Mouse (Mus musculus) small intestine, adult 2 months (tissue): ENCODE results near the gene Spata2l. TPM values are rescaled to one million over a fixed set of nuclear protein-coding genes. Genes with fewer than 3 reads are reported as not detected.
"Not testable (repeated sequence)": the region's sequence is repeated elsewhere in the genome, so short reads cannot be mapped to it uniquely, and the experiment has no call there.

Experiments
- H3K27ac ChIP-seq: fragments of 200-500 bp; 2 replicates; pipeline ENCODE4 v1.5.1; 2012; ENCODE audit warnings: low read depth, low read length, control low read depth, inconsistent platforms; ENCODE audit not compliant: insufficient read depth
- H3K27me3 ChIP-seq: fragments of 200-500 bp; 2 replicates; pipeline ENCODE4 v1.6.1; 2012; ENCODE audit warnings: mild to moderate bottlenecking, moderate library complexity, low read length, inconsistent platforms; ENCODE audit not compliant: control insufficient read depth, insufficient read depth
- H3K36me3 ChIP-seq: fragments of 200-500 bp; 2 replicates; pipeline ENCODE4 v1.6.1; 2012; ENCODE audit warnings: mild to moderate bottlenecking, low read length, control low read depth, inconsistent platforms; ENCODE audit not compliant: control insufficient read depth, insufficient read depth
- H3K4me1 ChIP-seq: fragments of 200-500 bp; 2 replicates; pipeline ENCODE4 v1.6.1; 2012; ENCODE audit warnings: low read length, inconsistent platforms, mixed read lengths; ENCODE audit not compliant: control insufficient read depth, insufficient read depth, insufficient read length
- H3K4me3 ChIP-seq: fragments of 200-500 bp; 2 replicates; pipeline ENCODE4 v1.5.1; 2012; ENCODE audit warnings: low read depth, mild to moderate bottlenecking, control low read depth, inconsistent platforms, low read length, moderate library complexity
- CTCF ChIP-seq: fragments of 200-500 bp; IDR thresholded peaks from 2 replicates; pipeline ENCODE4 v1.5.1; 2012; ENCODE audit warnings: low read depth, mild to moderate bottlenecking, control low read depth, inconsistent platforms, low read length, moderate library complexity, mixed read lengths; ENCODE audit not compliant: insufficient replicate concordance, insufficient read length; ENCODE audit errors: extremely low read depth
- POLR2A ChIP-seq: fragments of 200-500 bp; IDR thresholded peaks from 2 replicates; pipeline ENCODE4 v1.6.1; 2012; ENCODE audit warnings: low read depth, mild to moderate bottlenecking, control low read depth, inconsistent platforms, low read length, moderate library complexity
- WGBS: fragments of 180-500 bp; shearing (Covaris S2); methylation state at CpG from one replicate; pipeline ENCODE4 v1.1.7; 2018; 5-methylcytosine and 5-hydroxymethylcytosine counted together
- polyA plus RNA-seq: library from polyadenylated mRNA; depleted of rRNA; stranded (reverse); fragments of >200 nt; gene quantifications from 2 replicates; pipeline ENCODE4 v1.2.3, GENCODE M21; 2012

Gene Spata2l
- polyA plus RNA-seq, 1 experiment: 19.0 TPM

- Histone ChIP-seq H3K4me3 (0 out of 2 replicates have a peak overlapping the region, but pooled peaks have one; percentile 4), H3K27me3 (no peaks in the 10 kb centered on the region), H3K27ac (no peak overlapping the region), H3K4me1 (no peaks in the 10 kb centered on the region), H3K36me3 (peaks cover 5% of the 10 kb centered on the region; the same call in 1 of the 2 replicates)
- 69% methylated on average over 7 of the region's 7 CpGs for WGBS
- TF ChIP-seq CTCF (no peak), POLR2A (no peak)
These were observed 42.4 kb upstream of the Spata2l start for GRCm38 (mm10) chr8:123278445-123278844.

GRCm38 (mm10) chr8:123275096-123275495, 39.1 kb upstream of the Spata2l start:
- Histone ChIP-seq H3K27me3 (no peaks in the 10 kb centered on the region), H3K4me1 (no peaks in the 10 kb centered on the region), H3K27ac (no peak overlapping the region), H3K4me3 (no peak overlapping the region), H3K36me3 (peaks cover 2% of the 10 kb centered on the region)
- 91% methylated on average over 12 of the region's 12 CpGs for WGBS
- no peak for TF ChIP-seq POLR2A
- no peak for TF ChIP-seq CTCF

GRCm38 (mm10) chr8:123274447-123274846, 38.4 kb upstream of the Spata2l start:
- WGBS: 89% methylated on average over 5 of the region's 5 CpGs
- Histone ChIP-seq H3K4me1 (no peaks in the 10 kb centered on the region), H3K36me3 (peaks cover 4% of the 10 kb centered on the region), H3K4me3 (no peak overlapping the region), H3K27me3 (no peaks in the 10 kb centered on the region), H3K27ac (no peak overlapping the region)
- no peak for TF ChIP-seq CTCF
- no peak for TF ChIP-seq POLR2A

GRCm38 (mm10) chr8:123271901-123272300, 35.9 kb upstream of the Spata2l start:
- TF ChIP-seq POLR2A (no peak), CTCF (no peak)
- WGBS: 67% methylated on average over 4 of the region's 4 CpGs
- H3K27ac ChIP-seq: no peak overlapping the region
- H3K36me3 ChIP-seq: peaks cover 26% of the 10 kb centered on the region
- H3K4me1 ChIP-seq: no peaks in the 10 kb centered on the region
- no peak overlapping the region for H3K4me3 ChIP-seq
- no peaks in the 10 kb centered on the region for H3K27me3 ChIP-seq

GRCm38 (mm10) chr8:123271147-123271546, 35.1 kb upstream of the Spata2l start:
- no peaks in the 10 kb centered on the region for H3K27me3 ChIP-seq
- WGBS: 86% methylated on average over 10 of the region's 10 CpGs
- H3K4me1 ChIP-seq: no peaks in the 10 kb centered on the region
- no peak overlapping the region for H3K4me3 ChIP-seq
- H3K27ac ChIP-seq: no peak overlapping the region
- TF ChIP-seq CTCF (no peak), POLR2A (no peak)
- peaks cover 33% of the 10 kb centered on the region for H3K36me3 ChIP-seq

GRCm38 (mm10) chr8:123267926-123268656, 32.1 kb upstream of the Spata2l start:
- Histone ChIP-seq H3K27ac (no peak overlapping the region), H3K4me1 (no peaks in the 10 kb centered on the region), H3K27me3 (no peaks in the 10 kb centered on the region), H3K36me3 (peaks cover 58% of the 10 kb centered on the region), H3K4me3 (no peak overlapping the region)
- TF ChIP-seq CTCF: no peak
- TF ChIP-seq POLR2A: no peak
- 86% methylated on average over 14 of the region's 14 CpGs for WGBS

GRCm38 (mm10) chr8:123257593-123257992, 21.6 kb upstream of the Spata2l start:
- not testable (repeated sequence) for H3K27me3 ChIP-seq, H3K4me3 ChIP-seq, H3K27ac ChIP-seq, H3K4me1 ChIP-seq
- peaks cover 41% of the 10 kb centered on the region for H3K36me3 ChIP-seq
- 92% methylated on average over 8 of the region's 8 CpGs for WGBS
